Mouse (Mus musculus) c-Kit-positive CD71-positive TER-119-negative erythroid progenitor cells, embryonic 14.5 days (primary cell): ENCODE data around the gene 1700013F07Rik.
"Not testable (repeated sequence)": the region's sequence is repeated elsewhere in the genome, so short reads cannot be mapped to it uniquely, and the experiment has no call there.

Experiments used
- DNase-seq: peaks from one replicate; pipeline ENCODE4 v3.0.0-alpha.2; 2013; ENCODE audit warnings: low read depth

1700013F07Rik gene

DNA sequence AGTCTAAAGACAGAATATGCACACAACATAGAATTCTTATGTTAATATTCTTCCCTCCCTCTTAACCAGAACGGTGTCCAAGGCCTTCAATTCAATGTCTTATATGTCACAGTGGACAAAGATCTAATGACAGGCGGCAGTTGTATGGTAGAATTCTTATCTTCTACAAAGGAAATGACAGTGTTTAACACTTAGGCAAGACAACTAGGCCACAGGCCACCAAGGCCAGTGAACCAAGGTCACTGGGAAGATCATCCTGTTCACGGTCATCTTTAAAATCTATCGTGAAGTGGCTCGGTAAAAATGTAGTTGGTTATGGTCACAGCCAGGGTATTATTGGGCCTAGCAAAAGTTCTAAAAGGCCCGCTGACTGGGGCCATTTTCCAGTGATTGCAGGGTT, at the start of gene 1700013F07Rik:
1700013F07Rik (plus strand) TSS at position 200 of the 400 bp plus-strand sequence.
- DNase-seq, result no peak

- no peak for DNase-seq
Observed at GRCm38 (mm10) chr3:108484749-108485148, 49.2 kb upstream of the 1700013F07Rik start.

GRCm38 (mm10) chr3:108489968-108490367, 44.0 kb upstream of the 1700013F07Rik start:
- no peak for DNase-seq

DNA sequence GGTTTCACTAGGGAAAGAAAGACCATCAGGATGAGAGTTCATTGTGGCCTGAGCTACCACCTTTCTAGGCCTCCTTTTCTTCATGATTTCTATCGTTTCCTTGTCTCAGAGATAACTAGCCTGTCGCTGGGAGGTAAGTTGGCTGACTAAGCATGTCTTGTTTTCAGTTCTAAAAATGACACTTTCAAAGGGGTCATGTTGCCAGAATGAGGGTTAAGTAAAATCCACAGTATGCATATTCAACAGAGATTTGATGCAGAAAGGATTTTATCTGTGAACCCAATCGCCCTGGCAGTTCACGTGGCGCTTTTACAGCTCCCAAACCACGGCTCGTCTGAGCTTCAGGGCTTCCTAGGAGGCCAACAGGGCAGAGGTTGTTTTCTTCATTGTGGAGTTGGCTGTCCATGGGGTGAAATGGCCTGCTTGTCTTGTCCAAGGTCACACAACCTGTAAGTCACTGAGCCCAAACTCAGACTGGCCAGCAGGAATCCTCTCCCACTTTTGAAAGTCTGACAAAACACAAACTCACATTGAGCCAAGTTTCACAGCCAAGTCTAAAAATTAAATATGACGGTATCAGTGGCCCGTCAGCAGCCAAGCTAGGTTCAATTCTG, 39.0 kb upstream of the 1700013F07Rik start:
- no peak for DNase-seq

DNA sequence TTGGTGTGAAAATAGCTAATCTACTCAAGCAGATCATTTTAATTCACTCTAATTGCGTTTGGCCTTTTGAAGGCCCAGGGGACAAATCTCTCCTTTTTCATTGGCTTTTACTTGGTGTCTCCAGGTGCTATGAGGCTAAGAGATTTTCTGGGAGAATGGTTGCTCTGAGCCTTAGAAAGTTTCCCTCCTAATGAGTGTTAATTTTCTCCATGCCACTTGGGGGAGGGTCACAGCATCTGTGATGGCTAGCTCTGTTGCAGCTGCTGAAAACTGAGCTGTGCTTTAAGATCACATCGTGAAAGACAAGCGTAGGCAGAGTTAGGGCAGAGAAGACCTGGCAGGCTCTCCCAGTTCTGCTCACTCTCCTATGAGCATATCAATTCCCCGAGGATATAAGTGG, 38.5 kb upstream of the 1700013F07Rik start:
- no peak for DNase-seq

DNA sequence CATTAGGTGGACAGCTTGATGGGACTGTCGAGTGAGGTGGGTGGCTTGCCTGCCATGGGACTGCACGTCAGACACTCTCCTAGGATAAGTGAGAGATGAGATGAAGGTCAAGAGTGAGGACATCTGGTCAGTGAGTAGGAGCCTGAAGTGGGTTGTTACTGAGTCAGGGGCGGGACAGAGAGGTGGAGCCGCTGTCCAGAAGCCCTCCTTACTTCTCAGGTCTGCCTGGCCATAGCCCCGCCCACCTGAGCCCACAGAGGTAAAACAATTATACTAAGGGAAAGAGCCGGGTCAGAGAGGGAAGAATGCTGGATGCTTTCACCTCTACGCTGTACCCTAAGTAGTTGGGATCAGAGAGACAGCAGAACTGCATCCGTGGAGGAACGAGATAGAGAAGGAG, 36.3 kb upstream of the 1700013F07Rik start:
- no peak for DNase-seq

DNA sequence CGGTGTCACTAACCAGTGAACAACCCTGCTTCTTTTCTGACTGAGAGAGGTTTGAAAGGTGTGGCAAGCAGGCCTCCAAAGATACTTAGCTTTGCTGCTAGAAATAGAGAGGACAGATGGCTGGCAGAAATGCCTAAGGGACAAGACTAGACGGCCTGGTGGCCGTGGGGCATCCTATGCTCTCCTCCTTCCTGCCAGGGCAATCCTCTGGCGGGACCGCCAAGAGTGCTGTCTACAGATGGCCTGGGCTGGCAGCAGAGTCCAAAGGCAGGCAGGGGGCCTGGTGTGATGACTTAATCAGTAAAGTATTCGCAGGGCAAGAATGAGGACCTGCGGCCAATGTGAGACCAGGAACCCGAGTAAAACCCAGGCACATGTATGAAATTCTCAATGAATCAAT, 34.1 kb upstream of the 1700013F07Rik start:
- no peak for DNase-seq

DNA sequence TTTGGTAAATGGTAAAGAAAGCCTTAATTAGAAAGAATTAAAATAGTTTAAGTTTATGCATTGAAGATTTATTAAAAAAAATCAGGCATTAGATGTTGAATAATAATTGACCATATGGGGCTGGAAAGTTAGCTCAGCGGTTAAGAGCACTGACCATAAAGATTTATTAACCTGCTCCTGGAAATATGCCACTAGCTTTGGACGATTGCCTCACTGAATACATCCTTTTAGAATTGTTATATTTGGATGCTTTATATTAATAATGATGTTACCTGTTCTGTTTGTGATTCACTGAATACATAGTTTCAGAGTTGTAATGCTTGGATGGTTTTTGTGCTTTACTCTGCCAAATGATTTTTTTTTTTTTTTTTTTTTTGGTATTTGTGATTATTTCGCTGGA, 32.5 kb upstream of the 1700013F07Rik start:
- DNase-seq, result not testable (repeated sequence)

DNA sequence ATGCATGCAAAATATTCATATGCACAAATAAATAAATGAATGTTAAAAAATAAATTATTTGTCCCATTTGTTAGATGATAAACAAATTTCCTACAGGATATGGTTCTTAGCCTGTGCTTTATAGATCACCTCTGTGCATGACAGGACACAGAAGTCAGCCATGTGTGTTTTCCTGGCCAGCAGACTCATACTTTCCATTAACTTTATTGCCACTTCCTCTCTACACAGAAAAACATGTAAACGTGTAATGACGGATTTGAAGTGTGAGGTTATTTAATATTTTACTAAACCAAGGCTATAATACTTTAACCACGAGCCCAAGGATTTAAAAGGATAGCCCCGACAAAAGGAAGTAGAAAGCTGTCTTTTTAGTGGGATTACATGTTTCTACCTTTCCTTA, 30.0 kb upstream of the 1700013F07Rik start:
- DNase-seq, result no peak

GRCm38 (mm10) chr3:108508745-108509474, 25.0 kb upstream of the 1700013F07Rik start:
- DNase-seq, result peak; percentile 14

- no peak for DNase-seq
Observed at GRCm38 (mm10) chr3:108510156-108510555, 23.8 kb upstream of the 1700013F07Rik start.

- DNase-seq, result no peak
Observed at GRCm38 (mm10) chr3:108510716-108511483, 23.1 kb upstream of the 1700013F07Rik start.

- no peak for DNase-seq
Observed at GRCm38 (mm10) chr3:108513465-108513864, 20.5 kb upstream of the 1700013F07Rik start.

GRCm38 (mm10) chr3:108518276-108518675, 15.7 kb upstream of the 1700013F07Rik start:
- no peak for DNase-seq

- no peak for DNase-seq
Observed at GRCm38 (mm10) chr3:108523415-108523814, 10.5 kb upstream of the 1700013F07Rik start.

DNA sequence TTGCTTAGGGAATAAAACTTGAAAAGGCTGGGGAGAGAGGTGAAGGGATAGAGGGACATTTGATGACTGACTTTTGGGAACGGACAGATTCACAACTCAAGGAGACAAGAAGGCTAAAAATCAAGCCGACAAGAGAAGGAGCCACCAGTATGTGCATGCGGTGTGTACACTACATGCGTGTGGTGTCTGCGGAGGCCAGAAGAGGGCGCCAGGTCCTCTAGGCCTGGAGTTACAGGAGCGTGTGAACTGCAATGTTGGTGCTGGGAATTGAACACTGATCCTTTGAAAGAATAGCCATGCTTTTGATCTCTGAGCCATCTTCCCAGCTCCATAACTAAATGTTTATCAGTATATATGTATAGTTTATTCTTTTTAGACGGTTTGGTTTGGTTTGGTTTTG, 5.5 kb upstream of the 1700013F07Rik start:
- DNase-seq, result no peak

DNA sequence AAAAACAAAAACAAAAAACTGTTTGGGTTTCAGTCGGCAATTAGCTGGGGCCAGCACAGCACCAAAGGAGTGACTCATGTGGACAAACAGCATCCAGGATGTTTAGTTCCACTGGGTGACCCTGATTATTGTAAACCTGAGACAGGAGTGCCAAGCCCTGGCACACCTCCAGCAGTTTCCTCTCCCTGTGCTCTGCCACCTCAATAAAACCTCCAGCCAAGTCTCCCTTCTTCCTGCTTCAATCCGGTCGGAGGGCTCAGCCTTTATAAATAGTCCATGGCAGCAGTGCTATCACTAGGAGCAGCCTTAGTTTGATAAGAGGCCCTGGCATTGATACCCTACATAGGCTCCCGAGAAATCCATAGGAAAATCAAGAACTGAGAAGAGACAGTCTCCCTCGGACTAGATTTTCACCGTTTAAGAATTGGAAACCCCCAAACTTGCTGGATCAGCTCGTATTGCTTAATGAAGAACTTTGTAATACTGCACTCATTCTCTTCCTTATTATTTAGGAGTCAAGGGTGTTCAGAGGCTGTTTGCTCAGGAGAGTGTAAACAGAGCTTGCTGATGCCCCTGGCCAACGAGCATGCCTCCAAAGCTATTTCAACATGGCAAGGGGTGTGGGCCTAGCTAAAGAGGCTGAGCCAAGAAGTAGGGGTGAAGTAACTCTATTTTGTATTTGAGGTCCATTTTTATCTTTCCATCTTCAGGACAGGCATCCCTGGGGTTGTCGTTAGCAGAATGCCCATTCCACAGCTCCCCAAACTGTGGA, 650 bp upstream of the 1700013F07Rik start:
- DNase-seq, result no peak

- DNase-seq, result no peak
Observed at GRCm38 (mm10) chr3:108535896-108536516, 2.1 kb downstream of the 1700013F07Rik start.

DNA sequence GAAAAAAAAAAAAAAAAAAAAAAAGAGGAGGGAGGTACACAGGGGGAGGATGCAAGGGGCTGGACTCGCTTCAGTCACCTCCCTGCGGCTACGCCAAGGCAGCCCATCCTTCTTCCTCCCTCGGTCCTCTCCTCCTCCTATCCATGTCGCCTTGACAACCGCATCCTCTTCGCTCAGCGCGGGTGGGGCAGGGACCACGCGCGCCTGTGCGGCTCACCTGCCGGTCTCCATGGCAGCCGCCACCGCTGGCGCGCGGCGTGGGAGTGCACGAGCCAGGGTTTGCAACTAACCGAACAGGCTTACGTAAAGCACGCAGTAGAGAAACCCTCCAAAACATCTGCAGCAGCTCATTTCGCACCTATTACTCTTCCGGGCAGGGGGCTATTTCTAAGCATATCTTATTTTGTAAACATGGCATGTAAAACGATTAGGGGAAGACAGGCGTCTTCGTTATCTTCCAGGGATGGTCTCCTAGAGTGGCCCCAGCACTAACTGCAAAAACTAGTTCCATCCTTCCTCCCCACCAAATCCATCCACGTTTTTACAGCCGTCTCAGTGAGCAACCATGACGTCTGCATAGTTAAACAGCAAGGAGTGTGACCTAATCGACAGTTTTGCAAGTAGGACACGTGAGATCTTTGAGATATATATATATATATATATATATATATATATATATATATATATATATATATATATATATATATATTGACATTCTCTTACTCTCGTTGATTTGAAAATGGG, 2.7 kb downstream of the 1700013F07Rik start, which contains the start of gene 5330417C22Rik:
5330417C22Rik (minus strand) TSS at position 20 of the 744 bp plus-strand sequence.
- no peak for DNase-seq

DNA sequence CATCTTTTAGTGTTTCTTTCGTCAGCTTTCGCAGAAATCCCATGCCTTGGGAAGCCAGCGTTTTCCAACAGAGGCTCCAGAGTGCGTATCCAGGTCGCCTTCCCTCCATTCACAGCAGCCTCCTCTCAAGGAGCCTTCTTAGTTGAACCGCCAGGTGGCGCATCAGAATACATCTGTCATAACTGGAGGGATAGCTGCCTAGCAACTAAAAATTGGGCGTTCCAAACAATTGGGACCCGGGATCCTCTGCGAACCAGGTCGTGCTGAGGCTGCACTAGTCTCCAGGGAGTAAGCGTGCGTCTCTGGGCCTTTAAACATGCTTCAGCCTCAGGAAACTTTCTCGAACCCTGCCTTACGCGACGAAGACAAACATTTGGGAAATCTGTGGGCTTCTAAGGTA, 3.4 kb downstream of the 1700013F07Rik start:
- DNase-seq, result peak; percentile 85

DNA sequence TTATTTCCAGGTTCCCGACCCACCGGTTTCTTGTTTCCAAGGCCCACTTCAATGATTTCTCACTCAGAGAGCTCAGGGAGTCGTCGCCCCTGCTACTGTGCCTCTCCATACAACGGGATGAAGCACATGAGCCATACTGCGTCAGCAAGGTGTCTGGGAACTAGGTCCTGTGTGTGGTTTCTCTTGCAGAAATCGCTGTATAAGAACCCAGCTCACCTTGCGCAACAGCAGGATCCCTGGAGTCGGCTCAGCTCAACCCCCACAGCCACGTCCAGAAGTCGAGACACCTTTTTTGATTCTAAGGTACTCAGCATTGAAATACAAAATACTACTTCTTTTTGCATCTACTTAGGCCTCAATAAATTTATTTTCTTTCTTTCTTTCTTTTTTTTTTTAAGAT, 8.3 kb downstream of the 1700013F07Rik start:
- DNase-seq, result no peak
